Mouse (Mus musculus) heart, embryonic 16.5 days (tissue): ENCODE results near the gene Dazl. TPM values are rescaled to one million over a fixed set of nuclear protein-coding genes. Genes with fewer than 3 reads are reported as not detected.

Source experiments
- ATAC-seq: fragments of 200-750 bp; cut with Nextera tagmentation; replicated peaks from 2 replicates; pipeline ENCODE4 v1.8.0; 2017; ENCODE audit warnings: moderate number of reproducible peaks; ENCODE audit not compliant: insufficient read depth, low FRiP score; ENCODE audit errors: extremely low read depth
- H3K27ac ChIP-seq: fragments of 300-500 bp; sonication (generic); 2 replicates; pipeline ENCODE4 v1.5.1; 2014; ENCODE audit warnings: mild to moderate bottlenecking, low read length, control low read depth, moderate library complexity
- H3K27me3 ChIP-seq: fragments of 300-500 bp; sonication (generic); 2 replicates; pipeline ENCODE4 v1.6.1; 2014; ENCODE audit warnings: low read length, mixed read lengths; ENCODE audit not compliant: control insufficient read depth, insufficient read depth
- H3K36me3 ChIP-seq: fragments of 300-500 bp; sonication (generic); 2 replicates; pipeline ENCODE4 v1.6.1; 2014; ENCODE audit not compliant: control insufficient read depth, insufficient read depth
- H3K4me1 ChIP-seq: fragments of 300-500 bp; sonication (generic); 2 replicates; pipeline ENCODE4 v1.6.1; 2014; ENCODE audit warnings: low read length, mixed read lengths; ENCODE audit not compliant: control insufficient read depth, insufficient read depth
- H3K4me2 ChIP-seq: fragments of 300-500 bp; sonication (generic); 2 replicates; pipeline ENCODE4 v1.6.1; 2014; ENCODE audit warnings: low read depth, mild to moderate bottlenecking, control low read depth, low read length
- H3K4me3 ChIP-seq: fragments of 300-500 bp; sonication (generic); 2 replicates; pipeline ENCODE4 v1.5.1; 2014; ENCODE audit warnings: mild to moderate bottlenecking, control low read depth, low read length
- H3K9ac ChIP-seq: fragments of 300-500 bp; sonication (generic); 2 replicates; pipeline ENCODE4 v1.6.1; 2014; ENCODE audit warnings: low read length, control low read depth
- H3K9me3 ChIP-seq: fragments of 300-500 bp; sonication (generic); replicated peaks from 2 replicates; pipeline ENCODE4 v1.6.1; 2016; ENCODE audit warnings: low read length; ENCODE audit not compliant: control insufficient read depth
- WGBS: fragments of 180-500 bp; shearing (Covaris S2); extraction: QIAGEN DNeasy Blood & Tissue Kit; methylation state at CpG from one replicate; pipeline ENCODE4 v1.1.7; 2014; 5-methylcytosine and 5-hydroxymethylcytosine counted together
- polyA plus RNA-seq: library from polyadenylated mRNA; unstranded; fragments of >200 nt; fragmentation: Nextera tagmentation; extraction: Ambion mirVana; gene quantifications from 2 replicates; pipeline ENCODE4 v1.2.1, GENCODE M21; 2015

Gene Dazl
- polyA plus RNA-seq, 1 experiment from 2014 or later: 0.21 TPM

DNA sequence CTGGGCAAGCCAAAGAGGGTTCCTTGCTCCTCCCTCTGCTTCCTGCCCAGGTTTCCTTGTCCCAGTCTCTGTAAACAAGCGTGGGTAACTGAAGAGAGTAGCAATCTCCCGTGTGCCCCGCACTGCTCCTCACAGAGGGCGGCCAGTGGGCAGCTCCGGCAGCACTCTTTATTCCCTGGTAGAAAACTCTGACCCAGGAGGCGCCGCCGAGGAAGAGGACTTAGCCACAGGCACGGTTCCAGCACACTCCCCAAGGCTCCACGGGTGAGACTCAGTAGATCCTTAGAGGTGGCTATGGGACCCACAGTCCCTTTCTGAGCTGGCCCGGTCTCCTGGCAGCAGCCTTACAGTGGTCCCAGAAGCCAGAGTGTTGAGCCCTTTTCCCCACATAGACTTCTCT is 50.1 kb downstream of the Dazl start:
- Histone ChIP-seq H3K27me3 (peaks cover 3% of the 10 kb centered on the region), H3K27ac (no peak overlapping the region), H3K9ac (no peak overlapping the region), H3K4me2 (no peak overlapping the region), H3K9me3 (0 out of 2 replicates have a peak, but pooled peaks cover 2% of the 10 kb centered on the region), H3K4me1 (no peaks in the 10 kb centered on the region), H3K4me3 (no peak overlapping the region), H3K36me3 (no peaks in the 10 kb centered on the region)
- WGBS: 79% methylated on average over 11 of the region's 11 CpGs
- ATAC-seq: no peak

DNA sequence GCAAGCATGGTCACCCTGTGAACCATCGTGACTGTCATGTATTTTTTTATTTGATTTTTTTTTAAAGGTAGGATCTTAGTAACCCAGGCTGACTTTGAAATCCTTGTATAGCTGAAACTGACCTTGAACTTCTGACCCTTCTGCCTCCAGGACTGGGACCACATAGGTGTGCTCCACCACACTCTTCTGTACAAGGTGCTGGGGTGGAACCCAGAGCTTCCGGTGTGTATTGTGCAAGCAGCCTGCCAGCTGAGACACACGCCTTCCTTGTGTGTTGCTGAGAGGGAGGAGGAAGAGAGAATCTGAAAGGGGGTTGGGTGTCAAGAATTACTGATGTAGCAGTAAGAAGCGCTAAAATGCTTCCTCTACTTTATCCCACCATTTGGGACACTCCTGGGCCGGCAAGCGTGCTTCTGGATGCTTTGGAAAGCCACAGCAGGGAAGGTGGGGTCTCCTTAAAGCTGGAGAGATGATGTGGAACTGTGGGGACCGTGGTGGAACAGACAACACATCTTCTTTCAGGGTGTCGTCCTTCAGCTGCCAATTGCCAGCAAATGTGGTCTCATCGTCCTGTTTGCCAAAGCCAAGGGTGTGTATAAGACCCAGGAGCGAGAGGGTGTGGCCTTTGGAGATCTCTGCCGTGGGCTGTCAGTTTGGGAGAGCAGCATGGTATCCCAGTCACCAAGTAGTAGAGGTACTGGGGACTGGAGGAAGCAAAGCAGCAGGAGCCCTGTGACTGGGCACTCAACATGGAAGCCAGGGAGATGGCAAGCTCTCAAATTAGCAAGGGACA is 55.4 kb downstream of the Dazl start:
- WGBS: 46% methylated on average over 11 of the region's 11 CpGs
- peaks cover 9% of the 10 kb centered on the region for H3K27me3 ChIP-seq

DNA sequence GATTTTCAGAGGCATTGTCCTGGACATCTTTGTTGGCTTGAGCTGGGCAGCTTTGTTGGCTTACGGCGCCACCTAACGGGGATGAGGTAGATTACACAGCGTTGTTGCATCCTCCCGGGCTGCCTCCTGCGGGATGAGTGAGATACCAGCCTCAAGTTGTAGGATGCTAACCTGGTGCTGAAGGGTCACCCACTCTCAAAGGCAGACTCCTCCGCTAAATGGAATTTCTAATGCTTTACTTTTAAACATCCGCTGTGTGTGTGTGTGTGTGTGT is 56.1 kb downstream of the Dazl start:
- H3K27me3 ChIP-seq: peaks cover 9% of the 10 kb centered on the region
- no peak overlapping the region for H3K27ac ChIP-seq
- H3K4me2 ChIP-seq: no peak overlapping the region
- no peaks in the 10 kb centered on the region for H3K4me1 ChIP-seq
- no peaks in the 10 kb centered on the region for H3K9me3 ChIP-seq
- no peaks in the 10 kb centered on the region for H3K36me3 ChIP-seq
- no peak for ATAC-seq
- no peak overlapping the region for H3K4me3 ChIP-seq
- H3K9ac ChIP-seq: no peak overlapping the region
- WGBS: 5% methylated on average over 8 of the region's 8 CpGs

More for the DNA sequence above, 55.4 kb downstream of the Dazl start:
- no peak for ATAC-seq
- H3K4me3 ChIP-seq: no peak overlapping the region
- H3K4me1 ChIP-seq: no peaks in the 10 kb centered on the region
- no peak overlapping the region for H3K9ac ChIP-seq
- no peak overlapping the region for H3K27ac ChIP-seq
- no peaks in the 10 kb centered on the region for H3K9me3 ChIP-seq
- no peaks in the 10 kb centered on the region for H3K36me3 ChIP-seq
- no peak overlapping the region for H3K4me2 ChIP-seq

DNA sequence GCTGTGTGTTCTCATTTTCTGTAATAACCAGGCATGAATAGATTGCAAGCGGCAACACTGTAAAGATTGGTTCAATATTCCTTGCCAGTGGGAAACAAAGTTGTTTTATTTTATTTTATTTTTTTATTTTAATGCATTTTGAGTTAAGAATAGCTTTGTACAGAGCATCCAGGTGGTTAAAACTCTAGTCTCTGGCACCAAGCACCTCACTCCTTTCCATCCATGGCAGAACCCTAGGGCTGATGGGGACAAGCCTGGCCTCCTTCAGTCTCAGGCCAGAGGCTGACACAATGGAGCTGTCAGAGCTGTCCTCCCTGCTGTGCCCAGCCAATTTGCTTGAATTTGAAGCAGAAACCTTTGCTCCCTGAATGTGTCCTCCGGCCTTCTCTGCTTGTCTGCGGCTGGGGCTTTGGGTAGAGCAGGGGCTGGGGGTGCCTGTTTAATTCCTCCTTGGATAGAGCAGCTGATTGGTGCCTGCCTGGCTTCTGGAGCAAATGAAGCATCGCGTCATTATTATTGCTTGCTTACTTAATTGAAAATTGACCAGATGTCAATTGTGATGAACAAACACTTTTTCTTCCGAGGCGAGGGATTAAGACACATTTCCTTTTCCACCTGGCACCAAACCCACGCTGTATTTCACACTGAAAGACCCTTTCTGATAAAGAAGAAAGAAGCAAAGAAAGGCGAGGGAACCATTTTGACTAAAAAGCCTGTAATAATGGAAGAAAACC is 56.6 kb downstream of the Dazl start:
- Histone ChIP-seq H3K27ac (no peak overlapping the region), H3K4me1 (no peaks in the 10 kb centered on the region), H3K9me3 (no peaks in the 10 kb centered on the region), H3K36me3 (no peaks in the 10 kb centered on the region), H3K4me2 (no peak overlapping the region), H3K4me3 (no peak overlapping the region), H3K27me3 (peaks cover 9% of the 10 kb centered on the region), H3K9ac (no peak overlapping the region)
- 55% methylated on average over 9 of the region's 9 CpGs for WGBS
- no peak for ATAC-seq

DNA sequence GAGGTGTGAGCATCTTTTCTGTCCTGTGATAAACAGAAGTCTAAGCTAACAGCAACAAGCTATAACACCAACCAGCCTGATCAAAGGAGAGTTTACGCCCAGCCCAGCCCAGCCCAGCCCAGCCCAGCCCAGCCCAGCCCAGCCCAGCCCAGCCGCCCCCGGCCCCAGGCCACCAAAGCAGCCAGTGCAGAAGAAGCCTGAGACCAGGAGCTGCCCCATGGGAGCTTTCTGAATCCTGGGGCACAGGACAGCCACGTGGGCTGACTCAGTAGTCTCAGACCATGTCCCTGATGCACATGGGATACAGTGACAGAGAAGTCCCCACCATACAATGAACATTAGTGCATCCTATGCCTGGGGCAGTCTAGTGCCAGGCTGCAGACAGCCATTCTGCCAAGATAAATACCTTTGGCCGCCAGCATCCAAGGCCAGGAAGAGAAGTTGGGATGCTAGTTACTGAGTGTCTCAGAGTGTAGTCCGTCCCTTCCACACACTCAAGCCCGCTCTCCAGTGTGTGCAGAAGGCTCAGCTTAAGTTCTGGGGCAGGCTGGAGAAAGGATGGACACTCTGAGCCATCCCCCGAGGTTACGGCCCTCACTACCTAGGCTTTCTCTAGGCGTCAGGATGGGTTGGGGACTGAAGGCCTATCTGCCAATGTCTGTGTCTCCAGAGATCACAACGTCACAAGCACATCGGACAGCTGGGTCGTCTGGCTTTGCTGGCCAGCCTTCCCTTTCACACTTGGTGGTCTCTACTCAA is 57.3 kb downstream of the Dazl start:
- no peak for ATAC-seq
- Histone ChIP-seq H3K27me3 (peaks cover 9% of the 10 kb centered on the region), H3K4me3 (no peak overlapping the region), H3K36me3 (no peaks in the 10 kb centered on the region), H3K4me1 (no peaks in the 10 kb centered on the region), H3K4me2 (no peak overlapping the region), H3K27ac (no peak overlapping the region), H3K9me3 (no peaks in the 10 kb centered on the region), H3K9ac (no peak overlapping the region)
- WGBS: 65% methylated on average over 13 of the region's 13 CpGs

DNA sequence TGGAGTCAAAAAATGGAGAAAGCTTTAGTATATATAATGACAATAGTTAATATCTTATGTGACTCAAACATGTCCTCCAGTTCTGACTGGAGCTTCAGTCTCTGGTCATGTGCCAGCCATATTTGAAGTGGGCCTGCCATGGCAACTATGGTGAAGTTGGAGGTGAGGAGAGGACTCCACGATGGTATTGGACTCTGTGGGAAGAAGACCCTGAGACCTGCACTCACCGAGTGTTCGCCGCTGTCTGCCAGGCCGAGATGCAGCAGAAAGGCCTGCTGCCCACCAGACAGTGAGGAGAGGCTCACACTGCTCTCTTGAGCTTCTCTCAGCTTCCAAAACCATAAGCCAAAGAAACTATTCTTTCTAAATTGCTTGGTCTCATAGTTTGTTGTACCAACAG is 59.5 kb downstream of the Dazl start:
- H3K4me1 ChIP-seq: peaks cover 2% of the 10 kb centered on the region; the same call in 1 of the 2 replicates
- 88% methylated on average over 5 of the region's 5 CpGs for WGBS
- no peak overlapping the region for H3K9ac ChIP-seq

DNA sequence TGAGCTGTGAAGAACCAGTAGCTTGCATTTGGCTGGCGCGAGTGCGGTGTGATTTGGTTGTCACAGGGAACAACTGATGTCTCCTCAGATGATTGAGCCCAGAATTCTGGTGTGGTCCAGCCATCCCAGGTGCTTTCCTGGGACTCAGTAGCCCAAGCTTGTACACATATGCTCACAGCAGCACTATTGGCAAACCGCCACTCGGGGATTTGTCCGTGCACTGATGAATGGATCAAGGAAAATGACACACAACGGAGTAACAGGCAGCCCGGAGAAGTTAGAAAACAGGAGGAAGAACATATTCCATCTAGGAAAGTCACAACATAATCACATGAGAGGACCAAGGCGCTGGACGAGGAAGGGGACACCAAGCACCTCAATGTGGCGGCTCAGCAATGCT is 60.6 kb downstream of the Dazl start:
- Histone ChIP-seq H3K4me1 (peaks cover 2% of the 10 kb centered on the region; the same call in 1 of the 2 replicates), H3K4me3 (no peak overlapping the region), H3K36me3 (no peaks in the 10 kb centered on the region), H3K4me2 (no peak overlapping the region), H3K9ac (no peak overlapping the region), H3K27ac (no peak overlapping the region), H3K9me3 (no peaks in the 10 kb centered on the region), H3K27me3 (peaks cover under 1% of the 10 kb centered on the region)
- WGBS: 88% methylated on average over 11 of the region's 11 CpGs
- no peak for ATAC-seq

More for the DNA sequence above, 59.5 kb downstream of the Dazl start:
- no peak overlapping the region for H3K27ac ChIP-seq
- no peaks in the 10 kb centered on the region for H3K36me3 ChIP-seq
- no peak overlapping the region for H3K4me2 ChIP-seq
- no peak for ATAC-seq
- H3K9me3 ChIP-seq: no peaks in the 10 kb centered on the region
- no peak overlapping the region for H3K4me3 ChIP-seq
- peaks cover 9% of the 10 kb centered on the region for H3K27me3 ChIP-seq

DNA sequence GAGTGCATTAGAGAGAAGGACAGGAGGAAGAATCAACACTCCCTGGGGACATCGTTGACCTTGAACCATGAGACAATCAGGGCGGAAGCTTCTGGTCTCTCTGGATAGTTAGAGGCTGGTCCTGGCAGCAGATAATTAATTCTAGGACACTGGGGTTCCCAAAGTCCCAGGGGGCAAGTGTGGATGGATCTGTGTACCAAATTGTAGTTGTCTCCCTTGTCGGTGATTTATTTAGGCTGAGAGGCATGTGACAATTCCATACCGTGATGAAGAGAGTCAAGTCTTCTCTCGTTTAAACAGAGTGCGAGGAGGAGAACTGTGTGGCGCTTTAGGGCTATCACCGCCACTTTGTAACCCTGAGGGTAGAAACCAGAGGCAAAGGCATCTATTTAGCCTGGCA is 62.2 kb downstream of the Dazl start:
- Histone ChIP-seq H3K9me3 (no peaks in the 10 kb centered on the region), H3K4me1 (peaks cover 2% of the 10 kb centered on the region; the same call in 1 of the 2 replicates), H3K4me3 (no peak overlapping the region), H3K9ac (no peak overlapping the region), H3K27ac (no peak overlapping the region), H3K27me3 (no peaks in the 10 kb centered on the region), H3K4me2 (no peak overlapping the region), H3K36me3 (no peaks in the 10 kb centered on the region)
- WGBS: 91% methylated on average over 8 of the region's 8 CpGs
- ATAC-seq: no peak

DNA sequence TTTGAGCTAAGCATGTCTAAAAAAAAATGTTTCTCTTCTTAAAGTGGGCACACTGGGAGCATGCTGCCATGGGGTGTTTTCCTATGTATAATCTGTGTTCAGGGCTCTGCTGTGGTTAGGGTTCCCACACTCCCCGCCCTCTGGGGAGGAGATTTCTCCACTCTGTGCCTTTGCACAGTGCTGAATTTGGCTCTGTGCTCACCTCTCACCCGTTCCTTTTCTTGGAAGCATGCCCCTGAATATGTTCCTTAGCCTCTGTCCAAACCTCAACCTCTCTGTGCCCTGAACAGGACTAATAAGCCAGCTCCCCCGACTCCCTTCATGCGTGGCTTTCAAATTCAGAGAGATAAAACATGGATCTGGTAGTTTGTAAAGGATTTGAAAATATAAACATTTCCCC is 63.9 kb downstream of the Dazl start:
- H3K4me1 ChIP-seq: peaks cover 2% of the 10 kb centered on the region; the same call in 1 of the 2 replicates
- 56% methylated on average over 4 of the region's 4 CpGs for WGBS
- no peak for ATAC-seq
- no peaks in the 10 kb centered on the region for H3K36me3 ChIP-seq
- no peak overlapping the region for H3K4me3 ChIP-seq
- no peaks in the 10 kb centered on the region for H3K27me3 ChIP-seq
- H3K9me3 ChIP-seq: no peaks in the 10 kb centered on the region
- no peak overlapping the region for H3K27ac ChIP-seq
- no peak overlapping the region for H3K4me2 ChIP-seq
- no peak overlapping the region for H3K9ac ChIP-seq
